Mouse (Mus musculus) T-helper 2 cell (primary cell): ENCODE results near the gene Pard3b.

Source experiments
- in situ Hi-C: fragments of 300-600 bp; cut with MboI, MseI; formaldehyde crosslinking; loops from one replicate; pipeline ENCODE4 v1.15.1; 2025; ENCODE audit warnings: high pct_unique_total_duplicates

The Pard3b gene

DNA sequence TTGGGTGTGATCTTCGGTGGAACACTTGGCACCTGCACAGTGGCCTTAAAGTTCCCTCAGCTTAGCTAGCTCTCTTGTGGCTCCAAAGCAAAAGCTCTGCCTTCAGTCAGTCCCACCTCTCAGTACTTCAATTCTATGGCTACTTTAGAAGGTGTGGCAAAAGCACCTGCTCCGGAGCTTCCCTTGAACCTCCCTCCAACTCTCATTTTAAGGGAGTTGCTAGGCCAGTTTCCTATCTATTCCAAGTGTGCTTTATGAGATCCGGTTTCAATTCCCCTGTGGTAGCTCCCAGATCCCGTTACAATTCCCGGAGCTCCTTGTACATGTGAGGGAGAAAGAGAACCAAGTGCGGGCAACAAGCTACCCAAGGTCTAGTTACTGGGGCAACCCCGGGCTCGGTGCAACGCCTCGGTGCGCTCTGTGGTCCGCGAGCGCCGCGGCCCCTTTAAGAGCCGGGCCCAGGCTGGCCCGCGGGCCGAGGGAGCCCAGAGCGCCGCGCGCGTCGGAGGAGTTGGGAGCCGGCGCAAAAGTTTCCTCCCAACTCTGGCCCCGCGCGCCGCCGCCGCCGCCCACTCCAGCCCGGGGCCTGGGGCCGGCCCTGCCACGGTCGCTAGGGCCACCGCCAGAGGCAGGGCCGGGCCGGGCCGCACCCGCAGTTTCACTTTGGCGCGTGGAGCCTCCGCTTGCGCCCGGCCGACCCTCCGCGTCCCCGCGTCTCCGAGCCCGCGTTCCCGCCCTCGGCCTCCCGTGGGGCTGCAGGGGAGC, at the start of gene Pard3b:
Gene Pard3b (plus strand): TSS at position 478 of the 765 bp plus-strand sequence.
- in situ Hi-C loops: loop anchor here (25.0 kb wide), 1 partner anchor 526 kb away; no protein-coding TSS in a partner anchor

GRCm38 (mm10) chr1:61616176-61616575, 22.4 kb upstream of the Pard3b start:
- in situ Hi-C loops: no loop called here

- in situ Hi-C loops: no loop called here
These were observed 18.0 kb upstream of the Pard3b start for GRCm38 (mm10) chr1:61620651-61621050.

GRCm38 (mm10) chr1:61629857-61630256, 8.8 kb upstream of the Pard3b start:
- in situ Hi-C loops: loop anchor here (25.0 kb wide), 1 partner anchor 518 kb away; no protein-coding TSS in a partner anchor

DNA sequence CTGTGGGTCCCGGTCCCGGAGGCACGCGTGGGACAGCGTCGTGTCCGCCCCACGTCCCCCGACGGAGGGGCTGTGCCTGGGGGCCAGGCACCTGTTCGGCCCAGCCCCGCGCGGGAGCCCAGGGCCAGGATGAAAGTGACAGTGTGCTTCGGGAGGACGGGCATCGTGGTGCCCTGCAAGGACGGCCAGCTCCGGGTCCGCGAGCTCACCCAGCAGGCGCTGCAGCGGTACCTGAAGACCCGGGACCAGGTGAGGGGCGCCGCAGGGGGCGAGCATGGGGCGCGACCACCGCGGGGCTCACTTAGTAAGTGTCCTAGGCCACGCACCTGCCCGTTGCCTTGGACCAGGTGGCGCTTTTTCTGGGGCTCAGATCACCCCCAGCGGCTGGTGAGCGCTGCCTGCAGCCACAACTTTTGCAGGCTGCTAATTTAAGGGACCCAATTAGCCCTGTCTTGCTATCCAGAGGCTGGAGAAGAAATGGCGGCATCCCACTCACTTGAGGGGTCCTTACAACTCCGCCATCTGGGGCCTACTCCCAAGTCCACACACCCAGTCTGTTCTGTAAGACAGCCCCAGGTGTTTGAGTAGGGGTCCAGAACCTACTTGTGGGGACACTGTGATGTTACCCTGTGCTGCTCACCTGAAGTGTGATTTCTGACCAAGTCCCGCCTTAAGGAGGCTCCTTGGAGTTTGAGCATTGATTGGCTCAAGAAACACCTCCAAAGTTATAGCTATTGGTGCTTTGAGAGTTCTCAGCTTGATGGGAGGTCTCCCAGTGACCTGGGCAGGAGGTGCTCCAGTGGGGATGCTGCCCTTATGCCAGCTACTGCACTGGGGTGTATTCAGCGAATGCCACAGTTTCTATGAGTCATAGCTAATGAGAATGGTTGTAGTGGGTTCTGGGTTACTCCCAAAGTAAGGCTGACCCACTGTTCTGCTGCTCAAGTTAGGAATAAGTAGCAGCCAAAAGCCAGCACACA, 780 bp downstream of the Pard3b start:
- in situ Hi-C loops: loop anchor here (25.0 kb wide), 1 partner anchor 527 kb away; no protein-coding TSS in a partner anchor

DNA sequence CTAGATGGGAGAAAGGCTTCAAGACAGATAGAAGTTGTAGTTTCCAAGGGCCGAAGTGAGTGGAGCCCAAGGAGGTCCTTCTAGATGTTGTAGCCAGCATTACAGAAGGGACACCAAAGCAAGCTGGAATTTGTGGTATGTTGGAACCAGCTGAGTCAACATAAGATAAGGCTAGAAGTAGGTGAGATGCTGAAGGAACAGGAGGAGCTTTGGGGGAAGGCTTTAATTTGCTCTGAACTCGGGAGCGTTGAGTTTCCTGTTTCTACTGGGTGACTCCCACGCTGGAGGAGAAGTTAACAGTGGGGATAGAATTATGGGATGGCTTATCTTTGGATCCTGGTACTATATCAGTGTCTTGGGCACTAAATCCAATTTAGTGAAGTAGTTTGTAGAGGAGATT, 3.3 kb downstream of the Pard3b start:
- in situ Hi-C loops: loop anchor here (25.0 kb wide), 1 partner anchor 530 kb away; no protein-coding TSS in a partner anchor

- in situ Hi-C loops: loop anchor here (25.0 kb wide), 1 partner anchor 533 kb away; no protein-coding TSS in a partner anchor
These were observed 6.4 kb downstream of the Pard3b start for GRCm38 (mm10) chr1:61645062-61645461.

- in situ Hi-C loops: loop anchor here (25.0 kb wide), 1 partner anchor 538 kb away; no protein-coding TSS in a partner anchor
These were observed 11.3 kb downstream of the Pard3b start for GRCm38 (mm10) chr1:61649964-61650363.

GRCm38 (mm10) chr1:61651454-61652271, 13.0 kb downstream of the Pard3b start:
- in situ Hi-C loops: no loop called here

DNA sequence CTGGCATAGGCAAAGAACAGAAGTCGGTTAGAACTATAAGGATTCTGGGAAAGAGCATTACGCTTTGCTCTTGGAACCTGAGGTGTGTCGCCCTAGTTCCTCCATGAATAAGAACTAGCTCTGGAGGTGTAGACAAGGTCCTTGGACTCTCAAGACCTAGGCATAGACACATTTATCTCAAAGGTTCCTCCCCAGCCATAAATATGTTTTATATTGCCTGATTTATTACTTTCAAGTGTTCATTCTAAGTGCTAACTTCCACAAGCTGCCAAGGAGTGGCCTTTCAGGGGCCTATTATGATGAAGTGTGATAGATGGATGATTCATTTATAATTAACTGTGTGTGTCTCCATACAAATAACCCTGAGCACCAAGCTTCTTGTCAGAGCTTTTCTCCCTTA, 19.1 kb downstream of the Pard3b start:
- in situ Hi-C loops: no loop called here

- in situ Hi-C loops: no loop called here
These were observed 21.3 kb downstream of the Pard3b start for GRCm38 (mm10) chr1:61659931-61660330.

- in situ Hi-C loops: no loop called here
These were observed 46.7 kb downstream of the Pard3b start for GRCm38 (mm10) chr1:61685221-61685814.

GRCm38 (mm10) chr1:61685921-61686320, 47.3 kb downstream of the Pard3b start:
- in situ Hi-C loops: no loop called here

DNA sequence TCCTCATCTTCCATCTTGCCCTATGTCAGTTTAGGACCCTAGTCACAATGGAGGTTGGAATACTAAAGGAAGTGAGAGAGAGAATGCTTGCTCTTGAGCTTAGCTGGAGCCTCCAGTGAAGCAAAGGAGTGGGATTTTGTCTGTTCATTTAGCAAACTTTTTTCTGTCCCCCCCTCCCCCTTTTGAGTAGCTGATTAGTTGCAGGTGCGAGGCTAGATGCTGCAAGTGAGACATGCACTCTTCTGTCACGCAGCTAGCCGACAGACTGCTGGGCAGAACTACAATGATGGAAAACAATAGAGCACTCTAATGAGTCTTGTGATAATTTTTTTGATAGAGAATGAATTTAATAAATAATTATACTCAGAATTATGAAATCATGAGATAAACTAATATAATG, 49.7 kb downstream of the Pard3b start:
- in situ Hi-C loops: no loop called here

DNA sequence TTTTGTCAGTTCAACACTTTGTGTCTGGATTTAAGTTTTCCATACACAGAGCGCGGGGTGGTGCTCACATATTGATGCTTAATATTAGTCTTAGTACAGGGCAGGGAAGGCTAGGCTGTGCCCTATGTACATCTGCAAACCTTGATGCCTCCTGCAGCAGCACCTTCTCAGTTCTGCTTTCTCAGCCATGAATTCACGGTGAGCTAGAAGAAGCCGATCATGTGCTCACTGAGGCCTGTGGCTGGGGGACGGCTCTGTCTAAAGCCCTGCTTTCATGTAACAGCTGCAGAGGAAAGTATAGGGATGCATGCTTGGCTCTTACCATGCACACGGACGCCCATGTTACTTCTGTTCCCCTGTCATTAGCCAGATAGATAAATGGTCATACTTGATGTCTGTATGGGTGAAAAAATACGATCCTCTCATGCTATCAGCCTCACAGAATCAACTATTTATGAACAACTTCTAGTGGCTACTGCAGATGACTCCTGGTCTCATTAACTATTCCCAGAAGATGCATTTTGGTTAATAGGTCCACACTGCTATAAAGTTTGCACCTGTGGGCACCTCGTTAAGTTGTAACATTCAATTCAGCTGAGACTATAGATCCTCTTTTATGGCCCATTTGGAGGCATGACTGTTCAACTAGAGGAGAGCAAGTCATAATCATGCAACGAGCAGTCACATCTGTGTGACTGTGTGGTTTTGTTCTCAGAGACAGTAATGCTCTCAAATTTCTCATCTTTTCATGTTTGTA, 60.0 kb downstream of the Pard3b start:
- in situ Hi-C loops: no loop called here

DNA sequence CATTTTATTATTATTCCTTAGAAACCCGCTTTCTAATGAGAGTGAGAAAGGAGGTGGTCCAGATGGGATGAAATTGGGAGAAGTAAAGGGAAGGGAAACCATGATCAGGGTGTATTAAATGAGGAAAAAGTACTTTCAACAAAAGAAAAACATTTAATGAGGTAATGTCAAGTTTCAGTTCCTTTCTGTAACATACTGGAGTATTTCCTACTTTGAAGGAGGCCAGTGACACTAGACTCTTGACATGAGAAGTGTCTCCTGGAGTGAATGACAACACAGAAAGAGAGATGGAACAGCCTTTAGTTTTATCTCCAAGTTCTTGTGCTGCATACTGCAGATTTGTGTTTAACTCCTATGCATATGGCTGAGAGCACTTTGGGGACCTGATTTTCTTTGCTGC, 71.2 kb downstream of the Pard3b start:
- in situ Hi-C loops: no loop called here

DNA sequence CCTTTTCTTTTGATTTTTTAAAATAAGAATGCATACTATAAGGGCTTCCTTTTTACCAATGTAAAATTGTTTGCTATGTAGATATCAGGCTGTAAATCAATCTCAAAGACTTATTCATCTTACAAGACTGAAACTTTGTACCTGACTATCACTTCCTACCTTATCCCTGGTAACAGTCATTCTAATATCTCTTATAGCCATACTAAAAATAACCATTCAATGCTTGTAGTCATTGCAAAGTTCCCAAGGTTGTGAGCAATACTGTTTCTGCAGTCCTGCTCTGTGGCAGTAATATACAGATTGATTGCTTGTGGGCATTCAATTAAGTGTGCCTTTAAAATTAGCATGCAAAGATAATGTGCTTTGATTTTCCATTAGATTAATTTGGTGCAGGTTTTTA, 72.9 kb downstream of the Pard3b start:
- in situ Hi-C loops: no loop called here

DNA sequence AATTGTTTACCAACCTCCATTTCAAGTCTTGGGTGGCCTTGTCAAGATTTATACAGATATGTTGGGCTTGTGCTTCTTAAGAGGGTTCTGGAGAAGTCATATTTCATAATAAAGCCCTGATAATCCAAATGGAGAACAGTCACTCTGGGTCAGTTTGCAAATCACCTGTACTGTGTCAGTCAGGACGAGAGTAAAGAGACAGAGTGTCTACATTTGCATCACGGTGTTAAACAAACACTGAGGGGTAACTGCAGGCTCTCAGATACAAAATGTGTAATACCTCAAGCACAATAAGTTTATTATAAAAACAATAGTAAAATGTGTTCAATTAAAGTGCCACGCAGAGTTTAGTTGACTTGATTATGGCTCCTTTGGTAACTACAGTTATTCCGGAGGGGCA, 91.0 kb downstream of the Pard3b start:
- in situ Hi-C loops: no loop called here

- in situ Hi-C loops: no loop called here
These were observed 97.9 kb downstream of the Pard3b start for GRCm38 (mm10) chr1:61736550-61736949.

DNA sequence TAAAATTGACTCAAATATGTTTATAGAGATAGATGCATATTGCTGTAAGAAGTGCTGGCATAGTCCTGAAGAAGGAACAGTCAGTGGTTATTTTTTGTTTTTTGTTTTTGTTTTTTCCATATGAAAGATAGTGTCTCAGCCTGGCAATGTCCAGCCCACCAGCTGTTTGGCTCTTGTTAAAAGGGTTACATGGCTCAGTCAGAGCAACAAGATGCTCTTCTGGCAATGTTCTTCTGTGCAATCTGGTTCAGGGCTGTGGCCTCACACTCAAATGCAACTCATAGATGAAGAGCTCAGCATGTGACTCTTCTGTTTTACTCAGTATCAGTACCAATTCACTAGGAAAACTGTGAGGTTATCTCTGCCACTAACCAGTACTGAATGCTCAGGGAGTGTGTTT, 104.2 kb downstream of the Pard3b start:
- in situ Hi-C loops: no loop called here
